Mouse (Mus musculus) heart, embryonic 13.5 days (tissue): ENCODE results near the gene Dlg2. TPM values are rescaled to one million over a fixed set of nuclear protein-coding genes. Genes with fewer than 3 reads are reported as not detected.

Source experiments
- ATAC-seq: fragments of 200-750 bp; cut with Nextera tagmentation; 2 replicates; pipeline ENCODE4 v1.8.0; 2017; ENCODE audit warnings: moderate TSS enrichment; ENCODE audit not compliant: insufficient number of reproducible peaks, low FRiP score, low TSS enrichment; ENCODE audit errors: extremely low read depth
- H3K27ac ChIP-seq: fragments of 300-500 bp; sonication (generic); replicated peaks from 2 replicates; pipeline ENCODE4 v1.5.1; 2015; ENCODE audit warnings: moderate library complexity, mild to moderate bottlenecking, inconsistent platforms
- H3K27me3 ChIP-seq: fragments of 300-500 bp; sonication (generic); replicated peaks from 2 replicates; pipeline ENCODE4 v1.6.1; 2015; ENCODE audit warnings: mild to moderate bottlenecking, inconsistent platforms
- H3K36me3 ChIP-seq: fragments of 300-500 bp; sonication (generic); 2 replicates; pipeline ENCODE4 v1.6.1; 2015; ENCODE audit warnings: mild to moderate bottlenecking, inconsistent platforms
- H3K4me1 ChIP-seq: fragments of 300-500 bp; sonication (generic); 2 replicates; pipeline ENCODE4 v1.6.1; 2015; ENCODE audit warnings: inconsistent platforms
- H3K4me2 ChIP-seq: fragments of 300-500 bp; sonication (generic); 2 replicates; pipeline ENCODE4 v1.6.1; 2015; ENCODE audit warnings: inconsistent platforms, mild to moderate bottlenecking, moderate library complexity
- H3K4me3 ChIP-seq: fragments of 300-500 bp; sonication (generic); 2 replicates; pipeline ENCODE4 v1.5.1; 2015; ENCODE audit warnings: moderate library complexity, mild to moderate bottlenecking, inconsistent platforms
- H3K9ac ChIP-seq: fragments of 300-500 bp; sonication (generic); 2 replicates; pipeline ENCODE4 v1.6.1; 2015; ENCODE audit warnings: inconsistent platforms, mild to moderate bottlenecking, moderate library complexity
- H3K9me3 ChIP-seq: fragments of 300-500 bp; sonication (generic); 2 replicates; pipeline ENCODE4 v1.6.1; 2016; ENCODE audit warnings: inconsistent platforms
- WGBS: fragments of 180-500 bp; shearing (Covaris S2); methylation state at CpG from one replicate; pipeline ENCODE4 v1.1.7; 2015; ENCODE audit warnings: mixed read lengths; 5-methylcytosine and 5-hydroxymethylcytosine counted together
- polyA plus RNA-seq: library from polyadenylated mRNA; unstranded; fragments of >200 nt; fragmentation: Nextera tagmentation; extraction: Ambion mirVana; gene quantifications from 2 replicates; pipeline ENCODE4 v1.2.1, GENCODE M21; 2015

Dlg2 gene
- polyA plus RNA-seq, 1 experiment from 2014 or later = 7.2 TPM

GRCm38 (mm10) chr7:92125886-92126285 lies 1649.4 kb downstream of the Dlg2 start:
- Histone ChIP-seq H3K9me3 (no peaks in the 10 kb centered on the region), H3K27ac (peak overlapping the region; percentile 75), H3K4me2 (peak overlapping the region; percentile 19), H3K4me3 (no peak overlapping the region), H3K9ac (no peak overlapping the region), H3K27me3 (no peaks in the 10 kb centered on the region), H3K36me3 (no peaks in the 10 kb centered on the region), H3K4me1 (peaks cover 18% of the 10 kb centered on the region)
- ATAC-seq = peak; percentile 58; the same call in 1 of the 2 replicates
- WGBS = 17% methylated on average over 3 of the region's 3 CpGs

DNA sequence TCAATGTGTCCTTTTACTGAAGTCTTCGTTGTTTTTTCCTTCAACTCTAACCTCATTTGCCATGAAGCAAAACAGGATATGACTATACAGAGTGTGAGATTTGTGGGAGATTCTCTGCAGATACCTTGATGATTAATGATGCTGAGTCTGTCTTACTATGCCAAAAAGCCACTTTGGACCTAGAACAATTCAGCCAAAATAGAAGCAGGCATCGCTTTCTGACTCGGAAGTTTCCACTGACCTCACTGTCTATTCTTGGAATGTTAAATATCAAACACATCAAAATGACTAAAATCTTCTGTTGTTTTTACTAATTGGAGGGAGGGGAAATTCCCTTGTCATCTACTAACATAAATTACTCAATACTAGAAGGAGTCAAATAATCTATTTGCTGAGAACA lies 1657.8 kb downstream of the Dlg2 start:
- H3K4me1 ChIP-seq = peaks cover 5% of the 10 kb centered on the region; the same call in 1 of the 2 replicates
- H3K27me3 ChIP-seq = no peaks in the 10 kb centered on the region
- H3K27ac ChIP-seq = no peak overlapping the region
- no peaks in the 10 kb centered on the region for H3K36me3 ChIP-seq
- no peaks in the 10 kb centered on the region for H3K9me3 ChIP-seq
- H3K4me2 ChIP-seq = no peak overlapping the region
- no peak overlapping the region for H3K9ac ChIP-seq
- WGBS = 73% methylated on average over 3 of the region's 3 CpGs
- no peak overlapping the region for H3K4me3 ChIP-seq
- ATAC-seq = no peak

DNA sequence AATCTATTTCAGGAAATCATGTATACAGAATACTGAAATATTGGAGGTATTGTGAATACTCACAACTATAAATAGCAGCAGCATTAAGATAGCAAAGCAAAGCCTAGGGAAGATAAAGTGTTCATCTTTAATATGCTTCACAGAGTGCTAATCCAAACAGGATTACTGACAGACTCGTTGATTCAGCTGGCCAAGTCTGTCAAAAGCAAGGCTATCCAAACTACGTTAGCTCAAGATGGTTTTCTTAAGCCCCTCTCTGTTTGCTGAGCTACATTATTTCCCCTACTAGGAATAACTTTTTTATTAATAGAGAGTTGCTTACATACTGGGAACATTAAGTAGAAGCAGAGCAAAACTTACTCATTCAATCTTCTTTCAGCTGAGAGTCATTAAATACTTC lies 1659.2 kb downstream of the Dlg2 start:
- H3K27ac ChIP-seq = peak overlapping the region; percentile 32; the same call in 1 of the 2 replicates
- H3K4me1 ChIP-seq = peaks cover 9% of the 10 kb centered on the region; the same call in 1 of the 2 replicates
- no peak overlapping the region for H3K4me3 ChIP-seq
- no peak for ATAC-seq
- no peaks in the 10 kb centered on the region for H3K9me3 ChIP-seq
- no peak overlapping the region for H3K4me2 ChIP-seq
- H3K9ac ChIP-seq = no peak overlapping the region
- no peaks in the 10 kb centered on the region for H3K36me3 ChIP-seq
- no peaks in the 10 kb centered on the region for H3K27me3 ChIP-seq
- WGBS = 42% methylated on average over 2 of the region's 2 CpGs

- Histone ChIP-seq H3K9ac (no peak overlapping the region), H3K4me1 (peaks cover 17% of the 10 kb centered on the region), H3K4me2 (no peak overlapping the region), H3K36me3 (no peaks in the 10 kb centered on the region), H3K4me3 (no peak overlapping the region), H3K27ac (peak overlapping the region; percentile 76), H3K9me3 (no peaks in the 10 kb centered on the region), H3K27me3 (no peaks in the 10 kb centered on the region)
- no peak for ATAC-seq
- 48% methylated on average over 9 of the region's 9 CpGs for WGBS
Observed at GRCm38 (mm10) chr7:92140051-92140817, 1663.8 kb downstream of the Dlg2 start.

DNA sequence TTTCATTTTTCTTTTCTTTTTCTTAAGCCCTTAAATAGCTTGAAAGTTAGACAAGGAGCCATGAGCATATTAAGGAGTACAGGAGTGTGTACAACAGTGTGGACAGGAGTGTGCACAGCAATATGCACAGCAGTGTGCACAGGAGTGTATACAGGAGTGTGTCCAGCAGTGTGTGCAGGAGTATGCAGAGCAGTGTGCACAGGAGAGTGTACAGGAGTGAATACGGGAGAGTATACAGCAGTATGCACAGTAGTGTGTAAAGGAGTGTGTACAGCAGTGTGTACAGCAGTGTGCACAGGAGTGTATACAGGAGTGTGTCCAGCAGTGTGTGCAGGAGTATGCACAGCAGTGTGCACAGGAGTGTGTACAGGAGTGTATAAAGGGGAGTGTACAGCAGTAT lies 1671.0 kb downstream of the Dlg2 start:
- no peak overlapping the region for H3K27ac ChIP-seq
- no peaks in the 10 kb centered on the region for H3K27me3 ChIP-seq
- no peak overlapping the region for H3K4me2 ChIP-seq
- no peaks in the 10 kb centered on the region for H3K4me1 ChIP-seq
- no peak overlapping the region for H3K4me3 ChIP-seq
- ATAC-seq = no peak
- WGBS = 83% methylated on average over 1 of the region's 1 CpGs
- H3K36me3 ChIP-seq = no peaks in the 10 kb centered on the region
- no peak overlapping the region for H3K9ac ChIP-seq
- H3K9me3 ChIP-seq = no peaks in the 10 kb centered on the region

DNA sequence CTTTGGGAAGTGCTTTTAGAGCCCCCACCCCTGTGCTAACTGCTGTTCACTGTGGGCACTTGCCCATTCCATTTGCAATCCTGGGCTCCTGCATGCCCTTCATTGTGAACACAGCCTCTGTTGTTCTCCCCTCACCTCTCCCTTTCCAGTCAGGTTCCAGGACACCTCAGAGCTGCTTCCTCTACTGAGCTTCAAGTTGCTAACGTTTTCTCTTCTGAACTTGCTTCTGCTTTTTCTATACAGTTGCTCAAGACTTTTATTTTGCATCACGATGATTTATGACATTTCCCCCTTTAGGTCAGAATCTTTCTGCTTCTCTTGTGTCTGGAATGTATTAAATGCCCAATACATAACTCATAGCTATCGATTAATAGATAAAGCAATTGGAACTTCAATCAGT lies 1674.3 kb downstream of the Dlg2 start:
- Histone ChIP-seq H3K27me3 (no peaks in the 10 kb centered on the region), H3K4me3 (no peak overlapping the region), H3K4me1 (no peaks in the 10 kb centered on the region), H3K9ac (no peak overlapping the region), H3K36me3 (no peaks in the 10 kb centered on the region), H3K9me3 (no peaks in the 10 kb centered on the region), H3K4me2 (no peak overlapping the region), H3K27ac (no peak overlapping the region)
- WGBS = 64% methylated on average over 3 of the region's 3 CpGs
- ATAC-seq = no peak

DNA sequence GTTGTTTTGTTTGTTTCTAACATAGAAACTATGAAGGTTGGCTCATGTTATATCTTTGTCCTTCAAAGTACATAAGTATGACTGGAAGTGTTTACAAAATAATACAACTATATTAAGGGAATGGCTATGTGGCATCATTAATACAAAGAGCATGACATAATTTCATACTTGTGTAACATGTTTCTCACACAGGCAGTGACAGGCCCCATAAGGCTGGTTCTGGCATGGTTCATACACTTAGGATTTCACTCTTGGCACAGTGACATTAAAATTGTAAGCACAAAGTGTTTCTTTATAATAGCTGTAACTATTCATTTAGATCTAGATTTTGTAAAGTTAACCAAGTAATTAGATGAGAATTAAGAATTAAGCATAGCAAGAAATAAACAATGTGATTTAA lies 1678.1 kb downstream of the Dlg2 start:
- Histone ChIP-seq H3K27me3 (no peaks in the 10 kb centered on the region), H3K4me2 (no peak overlapping the region), H3K4me3 (no peak overlapping the region), H3K36me3 (no peaks in the 10 kb centered on the region), H3K4me1 (no peaks in the 10 kb centered on the region), H3K9me3 (no peaks in the 10 kb centered on the region), H3K9ac (no peak overlapping the region), H3K27ac (no peak overlapping the region)
- no peak for ATAC-seq

GRCm38 (mm10) chr7:92163150-92163549 lies 1686.7 kb downstream of the Dlg2 start:
- H3K4me3 ChIP-seq = no peak overlapping the region
- 0 out of 2 replicates have a peak, but pooled peaks cover 4% of the 10 kb centered on the region for H3K9me3 ChIP-seq
- H3K4me2 ChIP-seq = no peak overlapping the region
- WGBS = 79% methylated on average over 2 of the region's 2 CpGs
- ATAC-seq = no peak
- H3K27me3 ChIP-seq = no peaks in the 10 kb centered on the region
- no peaks in the 10 kb centered on the region for H3K36me3 ChIP-seq
- H3K27ac ChIP-seq = no peak overlapping the region
- no peaks in the 10 kb centered on the region for H3K4me1 ChIP-seq
- no peak overlapping the region for H3K9ac ChIP-seq

GRCm38 (mm10) chr7:92164316-92164715 lies 1687.8 kb downstream of the Dlg2 start:
- Histone ChIP-seq H3K4me1 (no peaks in the 10 kb centered on the region), H3K27ac (no peak overlapping the region), H3K9me3 (0 out of 2 replicates have a peak, but pooled peaks cover 4% of the 10 kb centered on the region), H3K9ac (no peak overlapping the region), H3K4me3 (no peak overlapping the region), H3K4me2 (no peak overlapping the region), H3K27me3 (no peaks in the 10 kb centered on the region), H3K36me3 (no peaks in the 10 kb centered on the region)
- ATAC-seq = no peak
- WGBS = 73% methylated on average over 2 of the region's 2 CpGs

- Histone ChIP-seq H3K4me3 (no peak overlapping the region), H3K9me3 (0 out of 2 replicates have a peak, but pooled peaks cover 4% of the 10 kb centered on the region), H3K27ac (no peak overlapping the region), H3K9ac (no peak overlapping the region), H3K36me3 (no peaks in the 10 kb centered on the region), H3K27me3 (no peaks in the 10 kb centered on the region), H3K4me2 (no peak overlapping the region), H3K4me1 (no peaks in the 10 kb centered on the region)
- WGBS = 80% methylated on average over 6 of the region's 6 CpGs
- ATAC-seq = no peak
Observed at GRCm38 (mm10) chr7:92164875-92165518, 1688.5 kb downstream of the Dlg2 start.

DNA sequence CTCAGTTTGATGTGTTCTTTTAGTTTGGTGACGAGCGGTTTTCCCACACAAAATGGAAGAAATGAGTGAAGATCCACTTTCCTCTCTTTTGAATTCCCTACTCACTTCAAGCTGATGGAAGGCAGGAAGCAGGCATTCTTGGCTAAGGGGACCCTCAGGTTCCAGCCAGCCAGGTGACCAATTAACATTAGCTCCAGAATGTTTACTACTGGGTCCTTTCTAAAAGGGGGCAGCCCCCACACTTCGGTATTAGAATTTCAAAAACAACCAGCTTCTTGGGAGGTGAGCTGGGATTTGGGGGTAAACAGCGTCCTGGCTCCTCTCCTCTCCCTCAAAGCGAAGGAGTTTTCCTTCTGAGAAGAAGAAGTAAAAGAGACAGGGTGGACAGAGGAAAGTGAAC lies 1703.6 kb downstream of the Dlg2 start:
- no peaks in the 10 kb centered on the region for H3K9me3 ChIP-seq
- peak overlapping the region; percentile 85 for H3K9ac ChIP-seq
- H3K27me3 ChIP-seq = no peaks in the 10 kb centered on the region; the same call in 1 of the 2 replicates
- peak overlapping the region; percentile 85 for H3K4me2 ChIP-seq
- peak overlapping the region; percentile 83 for H3K27ac ChIP-seq
- WGBS = 34% methylated on average over 5 of the region's 5 CpGs
- no peaks in the 10 kb centered on the region for H3K36me3 ChIP-seq
- peaks cover 31% of the 10 kb centered on the region for H3K4me1 ChIP-seq
- peak overlapping the region; percentile 65 for H3K4me3 ChIP-seq
- no peak for ATAC-seq
